Mouse (Mus musculus) intestine, embryonic 15.5 days (tissue): Measurements from ENCODE around the gene Kmt2d. TPM values are rescaled to one million over a fixed set of nuclear protein-coding genes. Genes with fewer than 3 reads are reported as not detected.

ENCODE experiments used
- ATAC-seq: fragments of 200-750 bp; cut with Nextera tagmentation; 2 replicates; pipeline ENCODE4 v1.8.0; 2017; ENCODE audit warnings: moderate TSS enrichment, moderate library complexity
- H3K27ac ChIP-seq: fragments of 300-500 bp; sonication (generic); 2 replicates; pipeline ENCODE4 v1.5.1; 2015; ENCODE audit warnings: mild to moderate bottlenecking, inconsistent platforms
- H3K27me3 ChIP-seq: fragments of 300-500 bp; sonication (generic); replicated peaks from 2 replicates; pipeline ENCODE4 v1.6.1; 2015; ENCODE audit warnings: inconsistent platforms
- H3K36me3 ChIP-seq: fragments of 300-500 bp; sonication (generic); 2 replicates; pipeline ENCODE4 v1.6.1; 2015; ENCODE audit warnings: inconsistent platforms
- H3K4me1 ChIP-seq: fragments of 300-500 bp; sonication (generic); replicated peaks from 2 replicates; pipeline ENCODE4 v1.6.1; 2015; ENCODE audit warnings: inconsistent platforms
- H3K4me2 ChIP-seq: fragments of 300-500 bp; sonication (generic); replicated peaks from 2 replicates; pipeline ENCODE4 v1.6.1; 2015; ENCODE audit warnings: mild to moderate bottlenecking, inconsistent platforms
- H3K4me3 ChIP-seq: fragments of 300-500 bp; sonication (generic); replicated peaks from 2 replicates; pipeline ENCODE4 v1.5.1; 2015; ENCODE audit warnings: inconsistent platforms
- H3K9ac ChIP-seq: fragments of 300-500 bp; sonication (generic); 2 replicates; pipeline ENCODE4 v1.6.1; 2015; ENCODE audit warnings: inconsistent platforms
- H3K9me3 ChIP-seq: fragments of 300-500 bp; sonication (generic); 2 replicates; pipeline ENCODE4 v1.6.1; 2016; ENCODE audit warnings: inconsistent platforms
- WGBS: fragments of 180-500 bp; shearing (Covaris S2); methylation state at CpG from one replicate; pipeline ENCODE4 v1.1.7; 2015; 5-methylcytosine and 5-hydroxymethylcytosine counted together
- polyA plus RNA-seq: library from polyadenylated mRNA; unstranded; fragments of >200 nt; fragmentation: Nextera tagmentation; extraction: Ambion mirVana; gene quantifications from 2 replicates; pipeline ENCODE4 v1.2.1, GENCODE M21; 2015

Gene Kmt2d
- polyA plus RNA-seq, 1 experiment from 2014 or later, result 9.6 TPM

- Histone ChIP-seq H3K27ac (no peak overlapping the region), H3K4me2 (no peak overlapping the region), H3K4me3 (no peak overlapping the region), H3K9me3 (no peaks in the 10 kb centered on the region), H3K9ac (no peak overlapping the region), H3K27me3 (no peaks in the 10 kb centered on the region), H3K4me1 (peaks cover 26% of the 10 kb centered on the region), H3K36me3 (peaks cover 66% of the 10 kb centered on the region)
- WGBS, result 97% methylated on average over 6 of the region's 6 CpGs
- ATAC-seq, result no peak
These were observed 6.1 kb downstream of the Kmt2d start for GRCm38 (mm10) chr15:98864951-98865350.

- Histone ChIP-seq H3K9ac (no peak overlapping the region), H3K27ac (no peak overlapping the region), H3K27me3 (no peaks in the 10 kb centered on the region), H3K9me3 (no peaks in the 10 kb centered on the region), H3K4me3 (no peak overlapping the region), H3K36me3 (peaks cover 78% of the 10 kb centered on the region), H3K4me2 (no peak overlapping the region), H3K4me1 (peaks cover 12% of the 10 kb centered on the region)
- no peak for ATAC-seq
- 88% methylated on average over 12 of the region's 12 CpGs for WGBS
These were observed 7.5 kb downstream of the Kmt2d start for GRCm38 (mm10) chr15:98863451-98863958.

- H3K27me3 ChIP-seq, result no peaks in the 10 kb centered on the region
- no peak for ATAC-seq
- no peak overlapping the region for H3K4me3 ChIP-seq
- H3K4me2 ChIP-seq, result no peak overlapping the region
- H3K4me1 ChIP-seq, result no peaks in the 10 kb centered on the region
- H3K36me3 ChIP-seq, result peaks cover 93% of the 10 kb centered on the region
- H3K27ac ChIP-seq, result no peak overlapping the region
- H3K9ac ChIP-seq, result no peak overlapping the region
- 84% methylated on average over 21 of the region's 21 CpGs for WGBS
- H3K9me3 ChIP-seq, result no peaks in the 10 kb centered on the region
These were observed 9.1 kb downstream of the Kmt2d start for GRCm38 (mm10) chr15:98861701-98862410.

- no peak for ATAC-seq
- Histone ChIP-seq H3K9me3 (no peaks in the 10 kb centered on the region), H3K4me2 (no peak overlapping the region), H3K4me3 (no peak overlapping the region), H3K36me3 (peaks cover 92% of the 10 kb centered on the region), H3K9ac (no peak overlapping the region), H3K27ac (no peak overlapping the region), H3K27me3 (no peaks in the 10 kb centered on the region), H3K4me1 (no peaks in the 10 kb centered on the region)
- 94% methylated on average over 18 of the region's 18 CpGs for WGBS
These were observed 10.1 kb downstream of the Kmt2d start for GRCm38 (mm10) chr15:98860921-98861320.

- Histone ChIP-seq H3K9me3 (no peaks in the 10 kb centered on the region), H3K27me3 (no peaks in the 10 kb centered on the region), H3K36me3 (peaks cover 93% of the 10 kb centered on the region), H3K27ac (no peak overlapping the region), H3K4me2 (no peak overlapping the region), H3K9ac (no peak overlapping the region), H3K4me1 (no peaks in the 10 kb centered on the region), H3K4me3 (no peak overlapping the region)
- 76% methylated on average over 9 of the region's 9 CpGs for WGBS
- ATAC-seq, result no peak
These were observed 11.5 kb downstream of the Kmt2d start for GRCm38 (mm10) chr15:98859319-98860043.

GRCm38 (mm10) chr15:98854214-98854613 lies 16.8 kb downstream of the Kmt2d start:
- H3K4me1 ChIP-seq, result no peaks in the 10 kb centered on the region
- no peak overlapping the region for H3K4me2 ChIP-seq
- H3K4me3 ChIP-seq, result no peak overlapping the region
- H3K36me3 ChIP-seq, result peaks cover 84% of the 10 kb centered on the region
- H3K27ac ChIP-seq, result no peak overlapping the region
- no peak overlapping the region for H3K9ac ChIP-seq
- 90% methylated on average over 16 of the region's 16 CpGs for WGBS
- ATAC-seq, result no peak
- no peaks in the 10 kb centered on the region for H3K9me3 ChIP-seq
- H3K27me3 ChIP-seq, result no peaks in the 10 kb centered on the region

- Histone ChIP-seq H3K4me3 (no peak overlapping the region), H3K9me3 (no peaks in the 10 kb centered on the region), H3K4me1 (no peaks in the 10 kb centered on the region), H3K27me3 (no peaks in the 10 kb centered on the region), H3K4me2 (no peak overlapping the region), H3K36me3 (peaks cover 88% of the 10 kb centered on the region), H3K27ac (no peak overlapping the region), H3K9ac (no peak overlapping the region)
- WGBS, result 92% methylated on average over 26 of the region's 28 CpGs
- no peak for ATAC-seq
These were observed 17.7 kb downstream of the Kmt2d start for GRCm38 (mm10) chr15:98853161-98853937.

GRCm38 (mm10) chr15:98852733-98853132 lies 18.3 kb downstream of the Kmt2d start:
- no peak for ATAC-seq
- Histone ChIP-seq H3K9ac (no peak overlapping the region), H3K9me3 (no peaks in the 10 kb centered on the region), H3K4me3 (no peak overlapping the region), H3K27ac (no peak overlapping the region), H3K4me2 (no peak overlapping the region), H3K36me3 (peaks cover 85% of the 10 kb centered on the region), H3K27me3 (no peaks in the 10 kb centered on the region), H3K4me1 (no peaks in the 10 kb centered on the region)
- 84% methylated on average over 9 of the region's 9 CpGs for WGBS

- WGBS, result 92% methylated on average over 9 of the region's 9 CpGs
- Histone ChIP-seq H3K4me1 (no peaks in the 10 kb centered on the region), H3K9me3 (no peaks in the 10 kb centered on the region), H3K27ac (no peak overlapping the region), H3K4me2 (no peak overlapping the region), H3K36me3 (peaks cover 85% of the 10 kb centered on the region), H3K9ac (no peak overlapping the region), H3K27me3 (no peaks in the 10 kb centered on the region), H3K4me3 (no peak overlapping the region)
- ATAC-seq, result no peak
These were observed 18.9 kb downstream of the Kmt2d start for GRCm38 (mm10) chr15:98852071-98852470.

- peaks cover 87% of the 10 kb centered on the region for H3K36me3 ChIP-seq
- H3K27ac ChIP-seq, result no peak overlapping the region
- peak; percentile 58 for ATAC-seq
- H3K9me3 ChIP-seq, result no peaks in the 10 kb centered on the region
- H3K4me2 ChIP-seq, result no peak overlapping the region
- WGBS, result 83% methylated on average over 21 of the region's 21 CpGs
- no peak overlapping the region for H3K4me3 ChIP-seq
- H3K27me3 ChIP-seq, result no peaks in the 10 kb centered on the region
- no peak overlapping the region for H3K9ac ChIP-seq
- no peaks in the 10 kb centered on the region for H3K4me1 ChIP-seq
These were observed 19.7 kb downstream of the Kmt2d start for GRCm38 (mm10) chr15:98851229-98851818.

- no peak overlapping the region for H3K27ac ChIP-seq
- no peaks in the 10 kb centered on the region for H3K27me3 ChIP-seq
- H3K4me1 ChIP-seq, result no peaks in the 10 kb centered on the region
- H3K9ac ChIP-seq, result no peak overlapping the region
- WGBS, result 87% methylated on average over 14 of the region's 14 CpGs
- ATAC-seq, result peak; percentile 37
- H3K36me3 ChIP-seq, result peaks cover 88% of the 10 kb centered on the region
- H3K9me3 ChIP-seq, result no peaks in the 10 kb centered on the region
- no peak overlapping the region for H3K4me3 ChIP-seq
- no peak overlapping the region for H3K4me2 ChIP-seq
These were observed 20.3 kb downstream of the Kmt2d start for GRCm38 (mm10) chr15:98850668-98851067.
